Mouse (Mus musculus) olfactory bulb, adult 2 months (tissue): ENCODE measurements around the gene Reg3g.

Experiments
- CTCF ChIP-seq: fragments of 200-500 bp; IDR thresholded peaks from 2 replicates; pipeline ENCODE4 v1.5.1; 2012; ENCODE audit warnings: low read depth, mild to moderate bottlenecking, low read length, moderate library complexity; ENCODE audit not compliant: insufficient read depth
- POLR2A ChIP-seq: fragments of 200-500 bp; IDR thresholded peaks from 2 replicates; pipeline ENCODE4 v1.6.1; 2012; ENCODE audit warnings: mild to moderate bottlenecking, low read depth, low read length, moderate library complexity; ENCODE audit not compliant: insufficient read depth

DNA sequence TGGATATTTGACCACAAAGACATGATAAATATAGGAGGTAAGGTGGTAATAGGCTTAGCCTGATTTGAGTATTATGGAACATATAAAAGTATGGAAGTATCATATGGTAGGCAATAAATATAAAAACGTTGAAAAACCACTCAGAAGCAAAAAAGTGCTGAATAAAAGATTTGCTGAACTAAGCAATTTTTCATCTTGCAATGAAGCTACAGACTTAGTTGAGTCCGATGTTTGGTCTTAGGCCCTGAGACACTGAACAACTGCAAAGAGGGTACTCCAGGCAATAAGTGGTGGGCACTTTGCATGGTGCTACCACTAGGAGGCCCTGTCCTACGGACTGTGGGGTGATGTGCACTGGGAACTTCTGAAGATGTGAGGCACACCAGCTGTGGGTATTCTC, 37.1 kb upstream of the Reg3g start:
- TF ChIP-seq CTCF (no peak), POLR2A (no peak)
